Mouse (Mus musculus) hindbrain, embryonic 14.5 days (tissue): ENCODE results near the gene Aif1. TPM values are rescaled to one million over a fixed set of nuclear protein-coding genes. Genes with fewer than 3 reads are reported as not detected.

Experiments used
- microRNA-seq: library from miRNA; unstranded; fragments of <30 nt; microRNA quantifications from one replicate; pipeline ENCODE4, GENCODE M21; 2016
- polyA plus RNA-seq: library from polyadenylated mRNA; unstranded; fragments of >200 nt; fragmentation: Nextera tagmentation; extraction: Ambion mirVana; gene quantifications from 2 replicates; pipeline ENCODE4 v1.2.1, GENCODE M21; 2014

Gene Aif1
- polyA plus RNA-seq, 1 experiment from 2014 or later = 8.7 TPM

Small RNA genes lying within 50 kb of the gene (microRNA-seq; reads per million reads assigned to microRNA genes)
- gene Mir6973a = not detected
- not detected for gene Mir6974

Other genes with a start within 250 kb of the Aif1 start
- 26.9 and 27.2 TPM in 2 replicates for gene Neu1, start 244.8 kb downstream of the Aif1 start, polyA plus RNA-seq
- gene Hspa1b, start 216.8 kb downstream of the Aif1 start, polyA plus RNA-seq = 0.34 and 0.56 TPM in 2 replicates
- not detected in 2 replicates for gene Gm20481, start 206.2 kb downstream of the Aif1 start, polyA plus RNA-seq
- 7.5 and 11.6 TPM in 2 replicates for gene Hspa1a, start 203.9 kb downstream of the Aif1 start, polyA plus RNA-seq
- gene Hspa1l, start 203.4 kb downstream of the Aif1 start, polyA plus RNA-seq = 1.9 TPM in 2 replicates
- gene Lsm2, start 194.2 kb downstream of the Aif1 start, polyA plus RNA-seq = 92.9 and 97.8 TPM in 2 replicates
- gene Vars, start 175.1 kb downstream of the Aif1 start, polyA plus RNA-seq = 51.0 and 51.6 TPM in 2 replicates
- gene Vwa7, start 159.5 kb downstream of the Aif1 start, polyA plus RNA-seq = 0.13 and 0.16 TPM in 2 replicates
- gene Sapcd1, start 148.1 kb downstream of the Aif1 start, polyA plus RNA-seq = 1.4 and 1.7 TPM in 2 replicates
- 1.5 and 2.4 TPM in 2 replicates for gene Msh5, start 129.3 kb downstream of the Aif1 start, polyA plus RNA-seq
- 23.8 and 24.7 TPM in 2 replicates for gene Clic1, start 126.1 kb downstream of the Aif1 start, polyA plus RNA-seq
- gene Ddah2, start 117.0 kb downstream of the Aif1 start, polyA plus RNA-seq = 295 and 328 TPM in 2 replicates
- gene Ly6g6c, start 110.7 kb downstream of the Aif1 start, polyA plus RNA-seq = not detected in 2 replicates
- 0.21 and 0.42 TPM in 2 replicates for gene Mpig6b, start 109.9 kb downstream of the Aif1 start, polyA plus RNA-seq
- gene Ly6g6e, start 99.2 kb downstream of the Aif1 start, polyA plus RNA-seq = not detected in 2 replicates
- gene Ly6g6d, start 98.0 kb downstream of the Aif1 start, polyA plus RNA-seq = 0.82 and 0.94 TPM in 2 replicates
- gene Ly6g6f, start 90.5 kb downstream of the Aif1 start, polyA plus RNA-seq = 0.23 TPM in 1 of 2 replicates, not detected in the other
- gene Abhd16a, start 86.8 kb downstream of the Aif1 start, polyA plus RNA-seq = 86.8 and 89.1 TPM in 2 replicates
- gene Ly6g5c, start 67.8 kb downstream of the Aif1 start, polyA plus RNA-seq = not detected in 2 replicates
- gene Ly6g5b, start 60.6 kb downstream of the Aif1 start, polyA plus RNA-seq = 0.44 and 1.0 TPM in 2 replicates
- 21.9 and 22.0 TPM in 2 replicates for gene Gpank1, start 54.6 kb downstream of the Aif1 start, polyA plus RNA-seq
- gene Csnk2b, start 54.0 kb downstream of the Aif1 start, polyA plus RNA-seq = 321 and 339 TPM in 2 replicates
- gene D17H6S53E, start 49.7 kb downstream of the Aif1 start, polyA plus RNA-seq = 6.0 and 6.2 TPM in 2 replicates
- 0.39 TPM in 1 of 2 replicates, not detected in the other for gene Apom, start 44.0 kb downstream of the Aif1 start, polyA plus RNA-seq
- gene Bag6, start 40.9 kb downstream of the Aif1 start, polyA plus RNA-seq = 90.2 and 98.2 TPM in 2 replicates
- 152 and 168 TPM in 2 replicates for gene Prrc2a, start 11.2 kb downstream of the Aif1 start, polyA plus RNA-seq
- 8.2 and 13.3 TPM in 2 replicates for gene Lst1, start 12.4 kb upstream of the Aif1 start, polyA plus RNA-seq
- gene Ltb, start 18.4 kb upstream of the Aif1 start, polyA plus RNA-seq = 0.29 and 0.39 TPM in 2 replicates
- not detected in 2 replicates for gene Tnf, start 25.9 kb upstream of the Aif1 start, polyA plus RNA-seq
- gene Lta, start 29.3 kb upstream of the Aif1 start, polyA plus RNA-seq = 0.23 and 0.55 TPM in 2 replicates
- not detected in 2 replicates for gene Gm16181, start 44.8 kb upstream of the Aif1 start, polyA plus RNA-seq
- gene Atp6v1g2, start 57.6 kb upstream of the Aif1 start, polyA plus RNA-seq = 122 and 138 TPM in 2 replicates
- gene Nfkbil1, start 59.7 kb upstream of the Aif1 start, polyA plus RNA-seq = 3.5 and 3.8 TPM in 2 replicates
- gene Ddx39b, start 65.7 kb upstream of the Aif1 start, polyA plus RNA-seq = 341 and 346 TPM in 2 replicates
- 95.5 and 98.1 TPM in 2 replicates for gene H2-D1, start 86.7 kb upstream of the Aif1 start, polyA plus RNA-seq
- gene H2-Q1, start 144.3 kb upstream of the Aif1 start, polyA plus RNA-seq = 0.25 and 0.27 TPM in 2 replicates
- gene H2-Q2, start 166.2 kb upstream of the Aif1 start, polyA plus RNA-seq = 3.0 and 3.1 TPM in 2 replicates
- gene H2-Q4, start 203.5 kb upstream of the Aif1 start, polyA plus RNA-seq = 0.59 and 0.74 TPM in 2 replicates
- 0.44 and 0.71 TPM in 2 replicates for gene H2-Q6, start 248.8 kb upstream of the Aif1 start, polyA plus RNA-seq